ENCODE assay signal across 8 mouse cellular contexts in the genomic region with DNA sequence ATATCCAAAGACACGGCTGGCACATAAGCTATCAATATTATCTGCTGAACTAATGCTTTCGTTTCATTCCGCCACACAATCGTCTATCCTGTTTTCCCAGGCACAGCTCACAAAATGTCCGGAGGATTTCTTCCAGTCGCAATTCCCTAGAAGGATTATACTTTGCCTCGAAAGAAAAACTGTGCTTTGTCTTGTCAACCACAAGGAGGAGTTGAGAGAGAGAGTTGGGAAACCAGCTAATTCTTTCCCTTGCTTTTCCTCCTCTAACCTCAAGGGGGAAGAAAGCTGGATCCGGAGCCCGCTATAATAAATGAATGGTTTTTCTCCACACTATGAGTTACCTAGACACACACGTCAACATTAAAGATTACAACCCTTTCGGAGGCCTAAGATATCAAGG. TPM values are rescaled to one million over a fixed set of nuclear protein-coding genes. Genes with fewer than 3 reads are reported as not detected.
A peak's percentile ranks its signal among the peaks of the same experiment; 100 is the strongest.
DNase-seq lines count a peak whose midpoint lies in the region; ATAC-seq and TF ChIP-seq lines count a peak whose summit lies in the region.

No protein-coding gene starts in this region.

- no peak for TF ChIP-seq POLR2A in lung, adult 2 months (IDR thresholded peaks at IDR 0.05; ENCODE audit: borderline replicate concordance, extremely low read depth, low read depth, low read length)

- peak; percentile 90 for TF ChIP-seq CTCF in kidney, postnatal 0 days (IDR thresholded peaks at IDR 0.05; ENCODE audit: low read depth)
- TF ChIP-seq CTCF in lung, adult 2 months (IDR thresholded peaks at IDR 0.05; ENCODE audit: insufficient read depth, low read length), result no peak

- H3K27ac ChIP-seq in heart, embryonic 14.5 days (replicated peaks in 1 of 2; ENCODE audit: control insufficient read depth in 1 of 2, insufficient read depth in 1 of 2, low read depth in 2 of 2, low read length in 2 of 2), result 0 out of 4 replicates have a peak overlapping the region, but pooled peaks of 1 of the 2 experiments have one; percentile 21
- peak overlapping the region; percentile 56; the same call in 1 of the 2 replicates for H3K27ac ChIP-seq in kidney, postnatal 0 days
- H3K27ac ChIP-seq in neural tube, embryonic 15.5 days (replicated peaks), result peak overlapping the region; percentile 74

- peak overlapping the region; percentile 90 for H3K9ac ChIP-seq in heart, embryonic 14.5 days (ENCODE audit: low read length)
- peak overlapping the region; percentile 59 for H3K9ac ChIP-seq in kidney, postnatal 0 days (ENCODE audit: low read depth, low read length)
- H3K9ac ChIP-seq in neural tube, embryonic 15.5 days (replicated peaks), result peak overlapping the region; percentile 70

- no peak for ATAC-seq in heart, embryonic 14.5 days (ENCODE audit: insufficient number of reproducible peaks, insufficient read depth, low FRiP score, low read depth)
- ATAC-seq in kidney, postnatal 0 days (replicated peaks; ENCODE audit: low FRiP score, low read depth), result 0 out of 2 replicates have a peak, but pooled peaks have one; percentile 12
- ATAC-seq in neural tube, embryonic 15.5 days (ENCODE audit: low FRiP score), result no peak

- no peaks in the 10 kb centered on the region for H3K9me3 ChIP-seq in heart, embryonic 14.5 days (ENCODE audit: control insufficient read depth, low read length)
- no peaks in the 10 kb centered on the region for H3K9me3 ChIP-seq in kidney, postnatal 0 days (replicated peaks; ENCODE audit: low read length)
- H3K9me3 ChIP-seq in neural tube, embryonic 15.5 days (replicated peaks), result no peaks in the 10 kb centered on the region

- peak; percentile 74 for DNase-seq in CD4-positive helper T cell, adult 2 months (ENCODE audit: low read depth, low spot score)
- peak; percentile 46 for DNase-seq in T-cell, adult 2 months (ENCODE audit: low spot score)
- peak; percentile 58 for DNase-seq in embryo, embryonic 11.5 days (ENCODE audit: low read depth, low spot score)
- peak; percentile 98 for DNase-seq in kidney, postnatal 0 days (ENCODE audit: low spot score)
- peak; percentile 47 for DNase-seq in lung, adult 2 months
- DNase-seq in gastrocnemius, postnatal 10 days, result no peak

- 1% methylated on average over 11 of the region's 11 CpGs for WGBS in heart, embryonic 14.5 days
- under 1% methylated on average over 11 of the region's 11 CpGs for WGBS in kidney, postnatal 0 days
- 1% methylated on average over 11 of the region's 11 CpGs for WGBS in lung, adult 2 months
- WGBS in neural tube, embryonic 15.5 days, result 2% methylated on average over 11 of the region's 11 CpGs

- H3K27me3 ChIP-seq in heart, embryonic 14.5 days (ENCODE audit: control insufficient read depth, insufficient read depth, low read length), result no peaks in the 10 kb centered on the region
- no peaks in the 10 kb centered on the region for H3K27me3 ChIP-seq in kidney, postnatal 0 days (ENCODE audit: insufficient read depth, low read length)
- H3K27me3 ChIP-seq in neural tube, embryonic 15.5 days (replicated peaks), result no peaks in the 10 kb centered on the region

- peak overlapping the region; percentile 61 to 91; a peak in 3 of 4 replicates for H3K4me3 ChIP-seq in heart, embryonic 14.5 days (ENCODE audit: control insufficient read depth in 1 of 2, insufficient read depth in 1 of 2, low read depth in 1 of 2, low read length in 2 of 2)
- H3K4me3 ChIP-seq in kidney, postnatal 0 days (replicated peaks; ENCODE audit: low read depth, low read length), result peak overlapping the region; percentile 75
- H3K4me3 ChIP-seq in lung, adult 2 months (replicated peaks; ENCODE audit: extremely low read depth, low read depth, low read length), result peak overlapping the region; percentile 73
- H3K4me3 ChIP-seq in neural tube, embryonic 15.5 days (replicated peaks), result peak overlapping the region; percentile 92

- H3K4me1 ChIP-seq in heart, embryonic 14.5 days (ENCODE audit: control insufficient read depth in 2 of 2, insufficient read depth in 2 of 2, low read length in 2 of 2), result peaks cover 3 to 7% of the 10 kb centered on the region in 2 experiments; a peak in 3 of 4 replicates
- H3K4me1 ChIP-seq in kidney, postnatal 0 days (replicated peaks; ENCODE audit: insufficient read depth, low read length), result no peaks in the 10 kb centered on the region; the same call in 1 of the 2 replicates
- H3K4me1 ChIP-seq in lung, adult 2 months (ENCODE audit: control insufficient read depth, insufficient read depth, low read length), result peaks cover 4% of the 10 kb centered on the region; the same call in 1 of the 2 replicates
- peaks cover 18% of the 10 kb centered on the region for H3K4me1 ChIP-seq in neural tube, embryonic 15.5 days

- H3K36me3 ChIP-seq in heart, embryonic 14.5 days (ENCODE audit: control insufficient read depth, insufficient read depth, low read length), result 0 out of 2 replicates have a peak, but pooled peaks cover 3% of the 10 kb centered on the region
- no peaks in the 10 kb centered on the region for H3K36me3 ChIP-seq in kidney, postnatal 0 days (ENCODE audit: insufficient read depth, low read length)
- H3K36me3 ChIP-seq in neural tube, embryonic 15.5 days, result no peaks in the 10 kb centered on the region

- peak overlapping the region; percentile 99 for H3K4me2 ChIP-seq in heart, embryonic 14.5 days (ENCODE audit: low read length)
- peak overlapping the region; percentile 87 for H3K4me2 ChIP-seq in kidney, postnatal 0 days (ENCODE audit: low read length)
- peak overlapping the region; percentile 98 for H3K4me2 ChIP-seq in neural tube, embryonic 15.5 days

RNA-seq across cellular contexts. Expression of a gene that starts 1.2 kb away (rescaled TPM):
- 16.8 and 17.3 TPM in 2 replicates for polyA plus RNA-seq in heart, embryonic 14.5 days (2014; fragmentation: Nextera tagmentation; extraction: Ambion mirVana)
- 28.1 and 28.7 TPM in 2 replicates for polyA plus RNA-seq in kidney, postnatal 0 days (2015; fragmentation: Nextera tagmentation; extraction: Ambion mirVana)
- 4.6 and 6.0 TPM in 2 replicates for polyA plus RNA-seq in lung, adult 2 months (2012; rRNA removed)
- 30.7 and 33.8 TPM in 2 replicates for polyA plus RNA-seq in neural tube, embryonic 15.5 days (2015; fragmentation: Nextera tagmentation; extraction: Ambion mirVana)
- total RNA-seq in gastrocnemius, postnatal 10 days (2021), result 10 to 100 TPM; 10.8 to 14.1 TPM

RNA-seq across cellular contexts. Expression of a gene that starts 55.8 kb away (rescaled TPM):
- polyA plus RNA-seq in heart, embryonic 14.5 days (2014; fragmentation: Nextera tagmentation; extraction: Ambion mirVana), result 13.8 and 16.1 TPM in 2 replicates
- 14.3 and 15.2 TPM in 2 replicates for polyA plus RNA-seq in kidney, postnatal 0 days (2015; fragmentation: Nextera tagmentation; extraction: Ambion mirVana)
- polyA plus RNA-seq in lung, adult 2 months (2012; rRNA removed), result 2.0 and 3.5 TPM in 2 replicates
- 25.3 and 25.9 TPM in 2 replicates for polyA plus RNA-seq in neural tube, embryonic 15.5 days (2015; fragmentation: Nextera tagmentation; extraction: Ambion mirVana)
- 10 to 100 TPM; 10.2 to 11.6 TPM for total RNA-seq in gastrocnemius, postnatal 10 days (2021)
